Mouse (Mus musculus): Measurements from ENCODE around the gene Slc5a9.

DNA sequence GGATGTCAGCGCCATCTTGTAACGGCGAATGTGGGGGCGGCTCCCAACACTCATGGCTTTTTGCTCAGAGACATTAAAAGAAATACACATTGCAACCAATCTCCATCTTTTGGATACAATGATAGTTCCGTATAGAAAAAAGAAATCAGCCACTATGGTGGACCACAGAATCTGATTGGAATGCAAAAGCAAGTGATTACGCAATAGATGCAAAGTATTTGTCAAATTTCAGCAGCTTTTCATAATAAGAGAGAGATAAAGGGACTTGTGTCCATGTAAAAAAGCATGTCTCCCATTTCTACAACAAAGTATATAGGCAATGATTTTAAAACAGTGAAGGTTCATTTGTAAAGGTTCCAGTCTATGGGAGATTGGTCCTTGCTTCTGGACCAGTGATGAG, 63.8 kb downstream of the Slc5a9 start:
- TF ChIP-seq POLR2A (IDR thresholded peaks at IDR 0.05; ENCODE audit: extremely low read depth, insufficient read depth, low read length) = no peak
- TF ChIP-seq CTCF (IDR thresholded peaks at IDR 0.05; ENCODE audit: low read depth, low read length) = no peak

Measured in liver, adult 2 months (tissue).